Mouse (Mus musculus) forebrain, embryonic 12.5 days (tissue): ENCODE measurements at regions not wholly inside any gene's neighbourhood (a gene's known extent, or its start where the extent isn't known, plus 50 kb on each side); places are given as distances from the start of the nearest gene placed in this dataset.

ENCODE experiments used
- ATAC-seq: fragments of 200-750 bp; cut with Nextera tagmentation; 2 replicates; pipeline ENCODE4 v1.8.0; 2017; ENCODE audit warnings: moderate TSS enrichment; ENCODE audit not compliant: low FRiP score
- H3K27ac ChIP-seq: fragments of 300-500 bp; sonication (generic); 2 replicates; pipeline ENCODE4 v1.5.1; 2016; ENCODE audit warnings: mild to moderate bottlenecking
- H3K27me3 ChIP-seq: fragments of 300-500 bp; sonication (generic); 2 replicates; pipeline ENCODE4 v1.6.1; 2016; ENCODE audit warnings: mild to moderate bottlenecking
- H3K36me3 ChIP-seq: fragments of 300-500 bp; sonication (generic); replicated peaks from 2 replicates; pipeline ENCODE4 v1.6.1; 2016; ENCODE audit warnings: mild to moderate bottlenecking
- H3K4me1 ChIP-seq: fragments of 300-500 bp; sonication (generic); 2 replicates; pipeline ENCODE4 v1.6.1; 2016
- H3K4me2 ChIP-seq: fragments of 300-500 bp; sonication (generic); 2 replicates; pipeline ENCODE4 v1.6.1; 2016; ENCODE audit warnings: mild to moderate bottlenecking, moderate library complexity
- H3K4me3 ChIP-seq: fragments of 300-500 bp; sonication (generic); replicated peaks from 2 replicates; pipeline ENCODE4 v1.5.1; 2016; ENCODE audit warnings: mild to moderate bottlenecking
- H3K9ac ChIP-seq: fragments of 300-500 bp; sonication (generic); 2 replicates; pipeline ENCODE4 v1.6.1; 2016; ENCODE audit warnings: mild to moderate bottlenecking
- H3K9me3 ChIP-seq: fragments of 300-500 bp; sonication (generic); 2 replicates; pipeline ENCODE4 v1.6.1; 2016
- WGBS: fragments of 180-500 bp; shearing (Covaris S2); methylation state at CpG from one replicate; pipeline ENCODE4 v1.1.7; 2016; 5-methylcytosine and 5-hydroxymethylcytosine counted together

GRCm38 (mm10) chr13:34800906-34801305, 66.3 kb downstream of the Fam50b start:
- Histone ChIP-seq H3K4me3 (no peak overlapping the region), H3K27me3 (no peaks in the 10 kb centered on the region), H3K4me2 (no peak overlapping the region), H3K9me3 (no peaks in the 10 kb centered on the region), H3K4me1 (no peaks in the 10 kb centered on the region), H3K9ac (no peak overlapping the region), H3K36me3 (no peaks in the 10 kb centered on the region), H3K27ac (no peak overlapping the region)
- no peak for ATAC-seq
- WGBS = 62% methylated on average over 5 of the region's 5 CpGs

- Histone ChIP-seq H3K9ac (no peak overlapping the region), H3K4me1 (peaks cover 13% of the 10 kb centered on the region), H3K27ac (peak overlapping the region; percentile 59; the same call in 1 of the 2 replicates), H3K27me3 (no peaks in the 10 kb centered on the region), H3K4me2 (no peak overlapping the region), H3K36me3 (no peaks in the 10 kb centered on the region), H3K9me3 (no peaks in the 10 kb centered on the region), H3K4me3 (no peak overlapping the region)
- ATAC-seq = peak; percentile 73; the same call in 1 of the 2 replicates
- WGBS = 45% methylated on average over 9 of the region's 9 CpGs
These were observed 68.5 kb upstream of the Prpf4b start for GRCm38 (mm10) chr13:34806532-34807092.

GRCm38 (mm10) chr13:34809536-34809935, 65.6 kb upstream of the Prpf4b start:
- Histone ChIP-seq H3K27me3 (no peaks in the 10 kb centered on the region), H3K4me1 (peaks cover 22% of the 10 kb centered on the region), H3K4me2 (no peak overlapping the region), H3K4me3 (no peak overlapping the region), H3K27ac (no peak overlapping the region), H3K9ac (no peak overlapping the region), H3K9me3 (peaks cover 17% of the 10 kb centered on the region; the same call in 1 of the 2 replicates), H3K36me3 (no peaks in the 10 kb centered on the region)
- WGBS = 89% methylated on average over 1 of the region's 1 CpGs
- ATAC-seq = no peak

GRCm38 (mm10) chr13:34814161-34815056, 60.7 kb upstream of the Prpf4b start:
- peaks cover 27% of the 10 kb centered on the region for H3K4me1 ChIP-seq
- H3K9me3 ChIP-seq = peaks cover 17% of the 10 kb centered on the region; the same call in 1 of the 2 replicates
- peak overlapping the region; percentile 9; the same call in 1 of the 2 replicates for H3K9ac ChIP-seq
- H3K27me3 ChIP-seq = no peaks in the 10 kb centered on the region
- H3K4me3 ChIP-seq = no peak overlapping the region
- peak overlapping the region; percentile 92 for H3K27ac ChIP-seq
- ATAC-seq = peak; percentile 93
- H3K36me3 ChIP-seq = no peaks in the 10 kb centered on the region
- 10% methylated on average over 18 of the region's 18 CpGs for WGBS
- H3K4me2 ChIP-seq = peak overlapping the region; percentile 33

- peak; percentile 45; the same call in 1 of the 2 replicates for ATAC-seq
- no peak overlapping the region; the same call in 1 of the 2 replicates for H3K9ac ChIP-seq
These were observed 60.1 kb upstream of the Prpf4b start for GRCm38 (mm10) chr13:34815057-34815410.

GRCm38 (mm10) chr13:34818211-34818610, 56.9 kb upstream of the Prpf4b start:
- Histone ChIP-seq H3K36me3 (no peaks in the 10 kb centered on the region), H3K4me3 (no peak overlapping the region), H3K27me3 (no peaks in the 10 kb centered on the region), H3K4me2 (no peak overlapping the region), H3K27ac (no peak overlapping the region), H3K4me1 (peaks cover 27% of the 10 kb centered on the region), H3K9ac (no peak overlapping the region), H3K9me3 (peaks cover 1% of the 10 kb centered on the region; the same call in 1 of the 2 replicates)
- no peak for ATAC-seq
- 88% methylated on average over 5 of the region's 5 CpGs for WGBS

More at GRCm38 (mm10) chr13:34815057-34815410, 60.1 kb upstream of the Prpf4b start:
- H3K27ac ChIP-seq = peak overlapping the region; percentile 92
- H3K4me3 ChIP-seq = no peak overlapping the region
- H3K36me3 ChIP-seq = no peaks in the 10 kb centered on the region
- no peaks in the 10 kb centered on the region for H3K27me3 ChIP-seq
- peaks cover 17% of the 10 kb centered on the region; the same call in 1 of the 2 replicates for H3K9me3 ChIP-seq
- 15% methylated on average over 3 of the region's 3 CpGs for WGBS
- H3K4me1 ChIP-seq = peaks cover 27% of the 10 kb centered on the region
- peak overlapping the region; percentile 33 for H3K4me2 ChIP-seq

- Histone ChIP-seq H3K4me2 (no peak overlapping the region), H3K9ac (no peak overlapping the region), H3K4me1 (peaks cover 10% of the 10 kb centered on the region), H3K9me3 (no peaks in the 10 kb centered on the region), H3K27ac (no peak overlapping the region), H3K27me3 (no peaks in the 10 kb centered on the region), H3K4me3 (no peak overlapping the region), H3K36me3 (no peaks in the 10 kb centered on the region)
- ATAC-seq = no peak
- 78% methylated on average over 4 of the region's 4 CpGs for WGBS
These were observed 54.7 kb upstream of the Prpf4b start for GRCm38 (mm10) chr13:34820423-34820822.

GRCm38 (mm10) chr13:34821946-34822345, 53.2 kb upstream of the Prpf4b start:
- Histone ChIP-seq H3K9ac (no peak overlapping the region), H3K9me3 (no peaks in the 10 kb centered on the region), H3K4me3 (no peak overlapping the region), H3K4me1 (peaks cover 7% of the 10 kb centered on the region), H3K36me3 (no peaks in the 10 kb centered on the region), H3K4me2 (no peak overlapping the region), H3K27me3 (no peaks in the 10 kb centered on the region), H3K27ac (no peak overlapping the region)
- no peak for ATAC-seq
- WGBS = 93% methylated on average over 3 of the region's 3 CpGs

- Histone ChIP-seq H3K36me3 (no peaks in the 10 kb centered on the region), H3K9ac (no peak overlapping the region), H3K4me2 (no peak overlapping the region), H3K27ac (no peak overlapping the region), H3K4me1 (peaks cover 27% of the 10 kb centered on the region), H3K4me3 (no peak overlapping the region), H3K27me3 (no peaks in the 10 kb centered on the region), H3K9me3 (no peaks in the 10 kb centered on the region)
- 85% methylated on average over 1 of the region's 1 CpGs for WGBS
- no peak for ATAC-seq
These were observed 50.9 kb upstream of the Prpf4b start for GRCm38 (mm10) chr13:34824157-34824556.
